Mouse (Mus musculus) spleen, adult 2 months (tissue): ENCODE data around the gene Maml3.

Experiments used
- CTCF ChIP-seq: fragments of 200-500 bp; IDR thresholded peaks from 2 replicates; pipeline ENCODE4 v1.5.1; 2011; ENCODE audit warnings: mild to moderate bottlenecking, inconsistent platforms; ENCODE audit not compliant: insufficient read depth, insufficient read length, insufficient replicate concordance; ENCODE audit errors: extremely low read depth
- POLR2A ChIP-seq: fragments of 200-500 bp; IDR thresholded peaks from 2 replicates; pipeline ENCODE4 v1.6.1; 2011; ENCODE audit warnings: low read depth, low read length, inconsistent platforms

DNA sequence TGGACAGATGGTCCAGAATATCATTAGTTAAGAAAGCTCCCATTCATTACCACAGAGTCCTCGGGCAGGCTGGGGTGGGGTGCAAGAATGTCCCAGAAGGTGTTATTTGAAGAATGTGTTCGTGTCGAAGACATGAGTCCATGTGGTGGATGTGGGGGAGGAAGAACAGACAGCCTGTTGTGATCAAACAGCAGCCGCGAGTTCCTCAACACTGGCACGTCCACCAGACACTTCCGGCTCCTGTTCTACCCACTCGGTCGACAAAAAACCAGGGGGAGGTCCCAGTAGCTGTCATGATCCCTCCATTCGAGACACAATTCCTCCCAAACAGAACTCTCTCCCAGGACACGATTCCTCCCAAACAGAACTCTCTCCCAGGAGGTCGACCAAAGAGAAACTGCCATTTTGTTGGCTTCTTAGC lies 75.2 kb downstream of the Maml3 start:
- TF ChIP-seq POLR2A (no peak), CTCF (no peak)
